Mouse (Mus musculus) lung, postnatal 0 days (tissue): ENCODE data around the gene Nkx3-2. TPM values are rescaled to one million over a fixed set of nuclear protein-coding genes. Genes with fewer than 3 reads are reported as not detected.

Experiments used
- ATAC-seq: fragments of 200-750 bp; cut with Nextera tagmentation; 2 replicates; pipeline ENCODE4 v1.8.0; 2017; ENCODE audit warnings: moderate library complexity
- DNase-seq: peaks from one replicate; pipeline ENCODE4 v3.0.0-alpha.2; 2016; ENCODE audit warnings: low spot score
- H3K27ac ChIP-seq: fragments of 300-500 bp; sonication (generic); 2 replicates; pipeline ENCODE4 v1.5.1; 2014; ENCODE audit warnings: antibody characterized with exemption, mild to moderate bottlenecking, low read length, mixed read lengths
- H3K27me3 ChIP-seq: fragments of 300-500 bp; sonication (generic); replicated peaks from 2 replicates; pipeline ENCODE4 v1.6.1; 2014; ENCODE audit warnings: low read length, mixed read lengths; ENCODE audit not compliant: insufficient read depth
- H3K36me3 ChIP-seq: fragments of 300-500 bp; sonication (generic); 2 replicates; pipeline ENCODE4 v1.6.1; 2014; ENCODE audit warnings: low read length, mixed read lengths; ENCODE audit not compliant: insufficient read depth
- H3K4me1 ChIP-seq: fragments of 300-500 bp; sonication (generic); 2 replicates; pipeline ENCODE4 v1.6.1; 2014; ENCODE audit warnings: antibody characterized with exemption, low read depth, low read length, mixed read lengths; ENCODE audit not compliant: insufficient read depth
- H3K4me2 ChIP-seq: fragments of 300-500 bp; sonication (generic); replicated peaks from 2 replicates; pipeline ENCODE4 v1.6.1; 2014; ENCODE audit warnings: low read depth, mild to moderate bottlenecking, low read length, moderate library complexity, mixed read lengths
- H3K4me3 ChIP-seq: fragments of 300-500 bp; sonication (generic); 2 replicates; pipeline ENCODE4 v1.5.1; 2014; ENCODE audit warnings: low read depth, low read length
- H3K9ac ChIP-seq: fragments of 300-500 bp; sonication (generic); replicated peaks from 2 replicates; pipeline ENCODE4 v1.6.1; 2014; ENCODE audit warnings: low read depth, mild to moderate bottlenecking
- H3K9me3 ChIP-seq: fragments of 300-500 bp; sonication (generic); 2 replicates; pipeline ENCODE4 v1.6.1; 2016; ENCODE audit warnings: low read length, mixed read lengths
- CTCF ChIP-seq: IDR thresholded peaks from 2 replicates; pipeline ENCODE4 v1.5.1; 2016; ENCODE audit warnings: antibody characterized with exemption, mild to moderate bottlenecking
- EP300 ChIP-seq: IDR thresholded peaks from 2 replicates; pipeline ENCODE4 v1.6.1; 2016; ENCODE audit warnings: antibody characterized with exemption, mild to moderate bottlenecking, control low read depth
- WGBS: fragments of 180-500 bp; shearing (Covaris S2); extraction: QIAGEN DNeasy Blood & Tissue Kit; methylation state at CpG from one replicate; pipeline ENCODE4 v1.1.7; 2014; 5-methylcytosine and 5-hydroxymethylcytosine counted together
- polyA plus RNA-seq: library from polyadenylated mRNA; unstranded; fragments of >200 nt; fragmentation: Nextera tagmentation; extraction: Ambion mirVana; gene quantifications from 2 replicates; pipeline ENCODE4 v1.2.1, GENCODE M21; 2015

Nkx3-2 gene
- polyA plus RNA-seq, 1 experiment from 2014 or later: not detected

GRCm38 (mm10) chr5:41765626-41766405, 1.5 kb upstream of the Nkx3-2 start:
- DNase-seq (no peak), ATAC-seq (no peak)
- Histone ChIP-seq H3K27ac (no peak overlapping the region), H3K4me2 (no peak overlapping the region), H3K4me3 (no peak overlapping the region), H3K9ac (no peak overlapping the region), H3K9me3 (no peaks in the 10 kb centered on the region), H3K36me3 (no peaks in the 10 kb centered on the region), H3K27me3 (peaks cover 67% of the 10 kb centered on the region), H3K4me1 (peaks cover 2% of the 10 kb centered on the region; the same call in 1 of the 2 replicates)
- TF ChIP-seq CTCF: no peak
- TF ChIP-seq EP300: no peak
- 5% methylated on average over 14 of the region's 14 CpGs for WGBS

- 3% methylated on average over 29 of the region's 41 CpGs for whole genome bisulfite sequencing
- ATAC-seq (0 out of 2 replicates have a peak, but pooled peaks have one; percentile 6), DNase-seq (no peak)
- H3K9me3 ChIP-seq: no peaks in the 10 kb centered on the region
- H3K27me3 ChIP-seq: peaks cover 84% of the 10 kb centered on the region
- TF ChIP-seq CTCF: no peak
- no peak for TF ChIP-seq EP300
- peak overlapping the region; percentile 28; the same call in 1 of the 2 replicates for H3K4me3 ChIP-seq
- H3K9ac ChIP-seq: no peak overlapping the region
- peak overlapping the region; percentile 43 for H3K4me2 ChIP-seq
- H3K36me3 ChIP-seq: no peaks in the 10 kb centered on the region
- H3K27ac ChIP-seq: no peak overlapping the region
- peaks cover 2% of the 10 kb centered on the region; the same call in 1 of the 2 replicates for H3K4me1 ChIP-seq
Observed at GRCm38 (mm10) chr5:41762947-41763730, 1.2 kb downstream of the Nkx3-2 start.

- ATAC-seq: no peak
- 5% methylated on average over 27 of the region's 27 CpGs for WGBS
- no peak overlapping the region for H3K4me2 ChIP-seq
- H3K27me3 ChIP-seq: peaks cover 84% of the 10 kb centered on the region
- DNase-seq: no peak
- no peak overlapping the region for H3K27ac ChIP-seq
- TF ChIP-seq CTCF (no peak), EP300 (no peak)
- no peaks in the 10 kb centered on the region for H3K9me3 ChIP-seq
- H3K36me3 ChIP-seq: no peaks in the 10 kb centered on the region
- H3K4me3 ChIP-seq: peak overlapping the region; percentile 10
- no peak overlapping the region for H3K9ac ChIP-seq
- H3K4me1 ChIP-seq: 0 out of 2 replicates have a peak, but pooled peaks cover 2% of the 10 kb centered on the region
Observed at GRCm38 (mm10) chr5:41762141-41762946, 2.0 kb downstream of the Nkx3-2 start.

GRCm38 (mm10) chr5:41761509-41762140, 2.7 kb downstream of the Nkx3-2 start:
- WGBS: under 1% methylated on average over 56 of the region's 56 CpGs
- Histone ChIP-seq H3K27ac (no peak overlapping the region), H3K27me3 (peaks cover 83% of the 10 kb centered on the region), H3K36me3 (no peaks in the 10 kb centered on the region), H3K4me3 (peak overlapping the region; percentile 10; the same call in 1 of the 2 replicates), H3K4me1 (0 out of 2 replicates have a peak, but pooled peaks cover 2% of the 10 kb centered on the region), H3K9ac (no peak overlapping the region), H3K4me2 (no peak overlapping the region), H3K9me3 (no peaks in the 10 kb centered on the region)
- ATAC-seq (no peak), DNase-seq (no peak)
- TF ChIP-seq CTCF (no peak), EP300 (no peak)

GRCm38 (mm10) chr5:41760831-41761508, 3.3 kb downstream of the Nkx3-2 start:
- TF ChIP-seq EP300: no peak
- TF ChIP-seq CTCF: no peak
- DNase-seq (no peak), ATAC-seq (no peak)
- H3K27ac ChIP-seq: no peak overlapping the region
- no peaks in the 10 kb centered on the region for H3K36me3 ChIP-seq
- H3K4me3 ChIP-seq: no peak overlapping the region
- peaks cover 79% of the 10 kb centered on the region for H3K27me3 ChIP-seq
- H3K4me1 ChIP-seq: 0 out of 2 replicates have a peak, but pooled peaks cover 2% of the 10 kb centered on the region
- no peak overlapping the region for H3K9ac ChIP-seq
- no peaks in the 10 kb centered on the region for H3K9me3 ChIP-seq
- WGBS: 9% methylated on average over 22 of the region's 22 CpGs
- H3K4me2 ChIP-seq: no peak overlapping the region
